Mouse (Mus musculus) limb, embryonic 15.5 days (tissue): ENCODE measurements around the gene Nfasc. TPM values are rescaled to one million over a fixed set of nuclear protein-coding genes. Genes with fewer than 3 reads are reported as not detected.
A peak's percentile ranks its signal among the peaks of the same experiment; 100 is the strongest.

ENCODE experiments used
- ATAC-seq: fragments of 200-750 bp; cut with Nextera tagmentation; 2 replicates; pipeline ENCODE4 v1.8.0; 2017; ENCODE audit warnings: low read depth, moderate TSS enrichment; ENCODE audit not compliant: insufficient number of reproducible peaks, low FRiP score, low TSS enrichment
- H3K27ac ChIP-seq: fragments of 300-500 bp; sonication (generic); 2 replicates; pipeline ENCODE4 v1.5.1; 2015; ENCODE audit warnings: moderate library complexity, mild to moderate bottlenecking, inconsistent platforms
- H3K27me3 ChIP-seq: fragments of 300-500 bp; sonication (generic); 2 replicates; pipeline ENCODE4 v1.6.1; 2015; ENCODE audit warnings: inconsistent platforms
- H3K36me3 ChIP-seq: fragments of 300-500 bp; sonication (generic); 2 replicates; pipeline ENCODE4 v1.6.1; 2015; ENCODE audit warnings: inconsistent platforms
- H3K4me1 ChIP-seq: fragments of 300-500 bp; sonication (generic); 2 replicates; pipeline ENCODE4 v1.6.1; 2015; ENCODE audit warnings: inconsistent platforms
- H3K4me2 ChIP-seq: fragments of 300-500 bp; sonication (generic); 2 replicates; pipeline ENCODE4 v1.6.1; 2015; ENCODE audit warnings: mild to moderate bottlenecking, inconsistent platforms
- H3K4me3 ChIP-seq: fragments of 300-500 bp; sonication (generic); 2 replicates; pipeline ENCODE4 v1.5.1; 2015; ENCODE audit warnings: mild to moderate bottlenecking, inconsistent platforms
- H3K9ac ChIP-seq: fragments of 300-500 bp; sonication (generic); 2 replicates; pipeline ENCODE4 v1.6.1; 2015; ENCODE audit warnings: inconsistent platforms
- H3K9me3 ChIP-seq: fragments of 300-500 bp; sonication (generic); 2 replicates; pipeline ENCODE4 v1.6.1; 2016; ENCODE audit warnings: inconsistent platforms
- WGBS: fragments of 180-500 bp; shearing (Covaris S2); methylation state at CpG from one replicate; pipeline ENCODE4 v1.1.7; 2015; 5-methylcytosine and 5-hydroxymethylcytosine counted together
- polyA plus RNA-seq: library from polyadenylated mRNA; unstranded; fragments of >200 nt; fragmentation: Nextera tagmentation; extraction: Ambion mirVana; gene quantifications from 2 replicates; pipeline ENCODE4 v1.2.1, GENCODE M21; 2015

Gene Nfasc
- polyA plus RNA-seq, 1 experiment from 2014 or later, result 0.68 TPM

DNA sequence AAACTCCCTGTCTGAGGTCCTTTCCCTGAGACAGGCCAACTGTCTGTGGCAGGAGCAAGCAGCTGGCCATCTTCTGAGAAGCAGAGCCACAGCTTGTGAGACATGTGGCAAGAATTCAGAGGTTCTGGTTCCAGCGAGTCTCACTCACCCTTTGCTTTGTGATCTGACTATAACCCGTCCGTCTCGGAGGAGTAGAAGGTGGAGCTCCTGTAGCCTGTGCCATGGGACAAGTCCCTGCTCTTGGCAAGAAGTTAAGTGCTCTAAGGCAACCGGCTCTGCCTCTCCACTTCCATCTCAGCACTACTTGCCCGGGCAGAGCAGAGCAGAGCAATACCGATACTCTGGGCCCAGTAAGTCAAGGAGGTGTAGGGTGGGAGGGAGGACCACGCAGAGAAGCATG is 170.7 kb downstream of the Nfasc start:
- no peaks in the 10 kb centered on the region for H3K36me3 ChIP-seq
- no peak for ATAC-seq
- no peak overlapping the region for H3K4me2 ChIP-seq
- H3K4me3 ChIP-seq, result no peak overlapping the region
- no peaks in the 10 kb centered on the region for H3K9me3 ChIP-seq
- H3K9ac ChIP-seq, result no peak overlapping the region
- no peaks in the 10 kb centered on the region for H3K4me1 ChIP-seq
- H3K27ac ChIP-seq, result no peak overlapping the region
- H3K27me3 ChIP-seq, result no peaks in the 10 kb centered on the region
- WGBS, result 73% methylated on average over 8 of the region's 8 CpGs

DNA sequence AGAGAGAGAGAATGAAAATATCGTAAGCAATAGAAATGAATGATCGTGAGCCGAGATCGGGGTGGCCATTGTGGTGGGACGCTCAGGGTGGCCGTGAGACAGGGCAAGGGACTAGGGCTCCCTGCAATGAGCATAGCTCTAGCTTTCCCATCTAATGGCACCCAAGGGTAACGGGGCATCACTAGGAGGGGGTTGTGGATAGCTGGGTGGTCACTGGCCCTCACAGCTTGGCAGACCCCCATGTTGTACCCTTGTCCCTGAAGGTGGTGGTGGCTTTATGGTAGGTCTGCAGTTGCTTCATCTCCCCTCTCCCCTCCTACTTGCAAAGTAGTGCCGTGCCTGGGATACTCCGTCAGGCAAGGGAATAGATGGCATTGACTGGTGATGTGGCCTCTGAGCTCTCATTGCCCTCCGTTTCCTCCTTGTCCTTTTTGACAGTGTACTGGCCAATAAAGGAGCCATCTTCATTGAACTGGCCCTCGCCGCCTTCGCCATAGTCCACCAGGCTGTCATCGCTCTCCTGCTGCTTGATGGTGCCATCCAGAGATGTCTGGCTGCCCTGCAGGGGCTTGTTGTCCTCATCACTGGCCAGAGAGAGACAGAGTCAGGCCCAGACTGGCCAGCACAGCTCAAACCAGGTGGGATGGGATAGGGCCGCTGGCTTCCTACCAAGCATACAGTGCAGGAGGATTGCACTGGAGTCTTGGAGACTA is 171.4 kb downstream of the Nfasc start:
- ATAC-seq, result no peak
- H3K9ac ChIP-seq, result no peak overlapping the region
- no peak overlapping the region for H3K4me3 ChIP-seq
- no peak overlapping the region for H3K4me2 ChIP-seq
- H3K27ac ChIP-seq, result no peak overlapping the region
- H3K9me3 ChIP-seq, result no peaks in the 10 kb centered on the region
- H3K4me1 ChIP-seq, result no peaks in the 10 kb centered on the region
- H3K27me3 ChIP-seq, result no peaks in the 10 kb centered on the region
- no peaks in the 10 kb centered on the region for H3K36me3 ChIP-seq
- WGBS, result 92% methylated on average over 15 of the region's 15 CpGs

DNA sequence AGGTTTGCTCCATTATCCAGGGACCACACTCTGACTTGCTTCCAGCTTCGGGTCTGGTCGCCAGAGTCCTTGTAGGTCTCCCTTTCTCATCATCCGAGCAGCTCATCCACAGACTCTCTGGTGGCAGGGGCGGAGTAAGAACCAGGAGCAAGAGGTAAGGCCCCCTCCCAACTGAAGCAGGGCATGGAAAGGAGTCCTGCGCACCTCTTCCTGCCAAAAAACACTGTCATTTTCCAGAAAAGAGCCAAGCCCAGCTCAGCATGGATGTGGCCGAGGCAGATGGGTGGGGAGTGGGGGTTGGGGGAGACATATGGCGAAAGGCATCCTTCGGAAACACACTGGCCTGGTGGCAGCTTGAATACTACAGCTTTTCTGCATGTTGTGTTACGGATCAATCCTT is 172.1 kb downstream of the Nfasc start:
- no peaks in the 10 kb centered on the region for H3K4me1 ChIP-seq
- 73% methylated on average over 9 of the region's 9 CpGs for WGBS
- H3K4me2 ChIP-seq, result no peak overlapping the region
- ATAC-seq, result no peak
- no peaks in the 10 kb centered on the region for H3K9me3 ChIP-seq
- no peaks in the 10 kb centered on the region for H3K27me3 ChIP-seq
- no peaks in the 10 kb centered on the region for H3K36me3 ChIP-seq
- H3K4me3 ChIP-seq, result no peak overlapping the region
- H3K9ac ChIP-seq, result no peak overlapping the region
- H3K27ac ChIP-seq, result no peak overlapping the region

DNA sequence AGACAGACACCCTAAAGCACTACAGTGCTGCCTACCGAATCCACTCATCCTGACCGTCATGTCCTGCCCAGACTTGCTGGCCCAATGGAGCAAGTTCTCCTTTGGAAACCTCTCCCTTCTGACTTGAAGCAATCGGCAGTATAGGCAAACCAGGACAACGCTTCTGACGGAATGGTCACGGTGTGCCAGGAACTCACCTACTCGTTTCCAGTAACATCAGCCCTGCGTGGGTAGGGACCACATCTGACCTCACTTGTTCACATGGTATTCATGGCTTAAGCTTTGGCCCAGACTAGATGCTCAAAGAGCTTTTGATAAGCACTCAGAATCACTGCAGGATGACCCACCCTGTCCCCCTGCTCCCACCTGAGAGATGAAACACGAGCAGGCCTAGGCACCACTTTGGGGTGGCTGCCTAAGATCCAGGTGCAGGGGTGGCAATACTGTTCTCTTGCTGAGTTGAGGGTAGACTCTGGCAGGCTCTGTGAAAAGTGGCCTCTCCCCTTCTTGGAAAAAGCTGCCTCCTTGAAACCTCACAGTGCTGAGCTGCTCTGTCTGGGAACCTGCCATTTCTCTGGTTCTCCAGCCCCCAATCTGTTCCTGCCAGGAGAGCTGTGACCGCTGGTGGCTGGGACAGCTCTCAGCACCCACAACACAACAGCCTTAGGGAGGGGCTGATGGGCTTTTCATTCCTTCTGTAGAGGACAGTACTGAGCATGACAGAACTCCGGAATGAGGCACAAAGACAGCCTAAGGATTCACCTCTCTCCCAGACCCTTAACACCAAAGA is 174.1 kb downstream of the Nfasc start:
- Histone ChIP-seq H3K27ac (no peak overlapping the region), H3K9me3 (no peaks in the 10 kb centered on the region), H3K4me3 (no peak overlapping the region), H3K27me3 (no peaks in the 10 kb centered on the region), H3K9ac (no peak overlapping the region), H3K36me3 (no peaks in the 10 kb centered on the region), H3K4me2 (no peak overlapping the region), H3K4me1 (no peaks in the 10 kb centered on the region)
- 76% methylated on average over 11 of the region's 11 CpGs for WGBS
- no peak for ATAC-seq

DNA sequence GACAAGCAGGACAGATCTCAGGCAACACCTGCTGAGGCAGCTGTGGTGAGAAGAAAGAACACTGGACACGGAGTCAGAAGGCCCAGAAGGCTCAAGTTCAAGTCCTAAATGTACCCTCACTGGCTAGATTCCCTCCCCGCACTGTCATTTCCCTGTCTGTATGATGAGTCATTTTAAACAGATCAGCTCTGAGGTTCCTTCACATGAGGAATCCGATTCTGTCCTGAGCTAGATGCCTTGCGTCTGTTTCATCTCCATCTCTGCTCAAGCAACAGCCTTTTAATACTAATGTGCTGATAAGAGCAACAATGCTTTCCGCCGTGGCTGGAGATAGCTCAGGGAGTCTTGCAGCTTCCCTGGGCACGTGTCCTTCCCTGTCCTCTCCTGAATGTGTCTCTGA is 175.8 kb downstream of the Nfasc start:
- H3K27me3 ChIP-seq, result no peaks in the 10 kb centered on the region
- no peak overlapping the region for H3K4me2 ChIP-seq
- H3K27ac ChIP-seq, result no peak overlapping the region
- ATAC-seq, result no peak
- no peak overlapping the region for H3K4me3 ChIP-seq
- 69% methylated on average over 7 of the region's 7 CpGs for WGBS
- H3K36me3 ChIP-seq, result no peaks in the 10 kb centered on the region
- H3K9ac ChIP-seq, result no peak overlapping the region
- no peaks in the 10 kb centered on the region for H3K4me1 ChIP-seq
- H3K9me3 ChIP-seq, result no peaks in the 10 kb centered on the region

DNA sequence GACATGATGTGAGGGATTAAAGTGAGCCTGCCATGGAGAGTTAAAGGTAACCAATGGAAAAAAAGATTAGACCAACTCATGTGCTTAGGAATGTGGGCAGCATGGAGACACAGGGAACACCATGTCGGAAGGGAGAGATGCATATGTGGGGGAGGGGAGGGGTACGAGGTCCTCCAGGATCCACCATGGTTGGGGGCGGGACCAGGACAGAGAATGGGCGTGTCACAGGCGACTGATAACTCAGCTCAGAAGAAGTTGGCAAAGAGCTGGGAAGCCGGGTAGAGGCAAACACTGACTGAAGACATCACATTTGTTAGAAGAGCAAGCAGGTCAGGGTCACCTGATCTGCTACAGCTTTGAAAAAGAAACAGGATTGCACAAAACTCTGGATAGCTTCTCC is 176.7 kb downstream of the Nfasc start:
- H3K27ac ChIP-seq, result no peak overlapping the region

DNA sequence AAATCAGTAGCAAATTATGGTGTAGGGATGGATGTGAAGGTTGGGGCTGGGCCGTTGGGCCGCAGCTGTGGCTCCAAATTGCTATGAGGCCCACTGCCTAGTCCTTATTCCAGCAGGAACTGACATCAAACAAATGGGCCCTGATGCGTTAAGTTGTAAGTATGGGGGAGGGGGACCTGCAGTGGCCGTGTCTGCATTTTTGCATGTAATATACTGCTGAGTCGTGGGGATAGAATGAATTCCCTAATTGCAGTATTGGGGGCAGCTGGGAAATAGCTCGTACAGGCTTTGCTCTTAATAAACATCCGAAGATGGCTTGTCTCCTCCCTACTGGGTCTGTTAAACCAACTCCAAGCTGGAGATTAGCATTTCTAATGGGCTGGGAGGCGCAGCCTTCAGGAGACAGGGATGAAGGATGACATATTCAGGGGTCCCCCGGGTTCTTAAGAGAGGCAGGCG is 179.2 kb downstream of the Nfasc start:
- no peak overlapping the region for H3K4me3 ChIP-seq
- peaks cover 11% of the 10 kb centered on the region for H3K4me1 ChIP-seq
- WGBS, result 27% methylated on average over 10 of the region's 10 CpGs
- H3K27me3 ChIP-seq, result no peaks in the 10 kb centered on the region; the same call in 1 of the 2 replicates
- H3K27ac ChIP-seq, result no peak overlapping the region
- no peak overlapping the region for H3K4me2 ChIP-seq
- ATAC-seq, result no peak
- H3K36me3 ChIP-seq, result no peaks in the 10 kb centered on the region
- no peaks in the 10 kb centered on the region for H3K9me3 ChIP-seq
- no peak overlapping the region for H3K9ac ChIP-seq

More for the DNA sequence above, 176.7 kb downstream of the Nfasc start:
- H3K4me3 ChIP-seq, result no peak overlapping the region
- WGBS, result 33% methylated on average over 6 of the region's 6 CpGs
- H3K27me3 ChIP-seq, result no peaks in the 10 kb centered on the region
- no peak overlapping the region for H3K9ac ChIP-seq
- H3K4me2 ChIP-seq, result no peak overlapping the region
- no peaks in the 10 kb centered on the region for H3K36me3 ChIP-seq
- ATAC-seq, result no peak
- H3K9me3 ChIP-seq, result no peaks in the 10 kb centered on the region
- H3K4me1 ChIP-seq, result no peaks in the 10 kb centered on the region

DNA sequence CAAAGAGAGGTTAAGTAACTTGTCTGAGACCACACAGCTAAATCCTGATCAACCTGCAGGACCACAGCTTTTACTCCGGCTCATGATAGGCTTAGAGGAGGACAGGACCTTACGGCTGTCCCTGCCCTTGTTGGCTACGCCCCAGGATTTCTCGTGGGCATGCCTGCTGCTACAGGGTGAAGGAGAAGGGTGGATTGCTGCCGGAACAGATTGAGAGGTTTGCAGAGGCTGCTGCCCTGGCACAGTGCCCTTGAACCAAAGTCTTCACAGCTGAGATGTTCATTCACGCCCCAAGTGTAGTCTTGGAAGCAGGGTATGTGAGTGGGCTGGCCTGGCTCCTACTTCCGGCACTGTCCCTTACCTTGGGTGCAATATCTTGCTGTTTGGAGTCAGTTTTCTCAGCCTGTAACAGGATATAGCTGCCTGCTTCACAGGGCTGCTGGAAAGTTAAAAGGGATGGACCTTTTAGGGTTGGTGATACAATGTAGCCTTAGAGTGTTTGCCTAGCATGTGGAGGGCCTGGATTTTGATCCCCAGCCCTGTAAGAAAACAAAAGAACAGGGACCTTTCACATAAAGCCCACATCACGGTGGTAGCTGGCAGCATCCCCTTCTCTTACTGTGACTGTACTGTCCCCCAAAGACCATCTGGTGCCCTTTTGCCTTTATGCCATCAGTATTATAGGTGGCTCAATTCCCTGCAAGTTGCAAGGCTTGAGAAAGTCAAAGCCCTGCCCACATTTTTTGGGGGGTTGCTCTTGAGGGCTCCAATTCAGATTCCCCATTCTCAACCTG is 180.5 kb downstream of the Nfasc start:
- Histone ChIP-seq H3K36me3 (no peaks in the 10 kb centered on the region), H3K9ac (peak overlapping the region; percentile 14; the same call in 1 of the 2 replicates), H3K9me3 (no peaks in the 10 kb centered on the region), H3K4me3 (no peak overlapping the region), H3K27ac (no peak overlapping the region), H3K4me1 (peaks cover 11% of the 10 kb centered on the region), H3K27me3 (no peaks in the 10 kb centered on the region; the same call in 1 of the 2 replicates), H3K4me2 (no peak overlapping the region)
- ATAC-seq, result no peak
- 52% methylated on average over 8 of the region's 8 CpGs for WGBS

DNA sequence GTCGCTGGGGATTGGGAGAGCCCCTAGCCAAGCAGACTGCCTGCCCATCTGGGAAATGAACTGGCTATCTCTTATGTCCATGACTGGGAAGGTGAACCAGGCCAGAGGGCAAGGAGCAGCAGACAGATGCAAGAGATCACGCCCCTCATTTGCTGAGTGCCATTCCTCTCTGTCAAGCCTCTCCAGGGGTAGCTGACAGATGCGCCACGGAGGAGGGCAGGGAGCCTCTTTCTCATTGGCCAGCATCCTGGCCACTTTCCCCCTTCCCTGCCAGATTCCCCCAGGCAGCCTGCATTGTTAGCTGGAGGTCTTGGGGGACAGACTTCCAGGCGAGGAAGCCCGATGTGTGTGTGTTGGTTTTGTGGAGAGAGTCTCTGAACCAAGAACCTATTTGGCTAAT is 182.6 kb downstream of the Nfasc start:
- no peak for ATAC-seq
- Histone ChIP-seq H3K27ac (no peak overlapping the region), H3K36me3 (no peaks in the 10 kb centered on the region), H3K27me3 (no peaks in the 10 kb centered on the region; the same call in 1 of the 2 replicates), H3K9ac (no peak overlapping the region), H3K9me3 (no peaks in the 10 kb centered on the region), H3K4me3 (no peak overlapping the region), H3K4me1 (peaks cover 11% of the 10 kb centered on the region), H3K4me2 (no peak overlapping the region)
- 24% methylated on average over 6 of the region's 6 CpGs for WGBS

DNA sequence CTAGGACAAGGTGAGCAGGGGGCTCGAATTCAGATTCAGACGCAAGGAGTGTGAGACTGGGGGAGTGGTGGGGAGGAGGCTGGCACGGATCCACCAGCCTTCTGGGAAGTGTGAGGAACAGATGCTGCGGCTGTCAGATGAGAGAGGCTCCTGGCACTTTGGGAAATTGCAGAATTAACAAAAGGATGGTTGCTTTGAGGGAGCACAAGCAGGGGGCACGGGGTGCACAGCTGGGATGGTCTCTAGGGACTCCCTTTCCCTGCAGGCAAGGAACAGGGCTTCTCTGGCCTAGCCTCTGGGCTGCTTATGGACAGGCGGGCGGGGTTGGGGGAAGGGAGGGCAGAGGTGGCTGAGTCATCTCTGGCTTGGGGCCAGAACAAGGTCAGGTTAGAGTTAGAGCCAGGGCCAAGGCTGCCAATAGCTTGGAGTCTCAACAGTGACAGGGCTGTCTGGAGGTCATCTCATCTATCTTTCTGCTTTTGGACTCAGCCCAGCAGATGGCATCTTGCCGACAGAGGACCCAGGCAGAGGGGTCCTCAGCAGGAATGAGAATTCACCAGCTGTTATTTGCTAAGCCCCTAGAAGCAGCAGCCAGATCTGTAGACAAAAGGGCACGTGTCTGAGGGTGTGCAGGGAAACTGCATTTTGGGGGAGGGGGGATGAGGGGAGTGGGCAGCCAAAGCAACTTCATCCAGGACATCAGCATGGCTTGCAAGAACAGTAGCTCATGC is 183.5 kb downstream of the Nfasc start:
- Histone ChIP-seq H3K27ac (no peak overlapping the region), H3K9me3 (no peaks in the 10 kb centered on the region), H3K9ac (no peak overlapping the region), H3K27me3 (no peaks in the 10 kb centered on the region; the same call in 1 of the 2 replicates), H3K4me3 (no peak overlapping the region), H3K4me2 (no peak overlapping the region), H3K36me3 (no peaks in the 10 kb centered on the region), H3K4me1 (peaks cover 11% of the 10 kb centered on the region)
- no peak for ATAC-seq
- 16% methylated on average over 9 of the region's 9 CpGs for WGBS

DNA sequence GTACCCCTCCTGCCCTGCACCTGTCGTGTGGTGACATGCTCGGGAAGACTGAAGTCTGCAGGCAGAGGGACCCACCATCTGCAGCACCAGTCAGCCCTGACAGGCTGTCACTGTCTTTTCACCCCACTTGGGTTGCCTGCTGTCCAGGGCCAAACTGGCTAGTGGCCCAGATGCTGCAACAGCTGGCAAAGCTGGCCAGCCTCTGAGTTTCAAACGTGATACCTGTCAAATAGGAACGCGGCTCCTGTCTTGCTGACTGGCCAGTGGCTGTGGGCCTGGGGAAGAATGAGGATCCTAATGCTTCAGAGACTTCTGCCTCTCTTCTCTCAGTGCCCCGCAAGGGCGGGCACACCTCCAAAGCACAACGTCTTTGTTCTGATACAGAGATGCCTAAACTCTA is 197.8 kb downstream of the Nfasc start:
- no peaks in the 10 kb centered on the region for H3K9me3 ChIP-seq
- 63% methylated on average over 8 of the region's 8 CpGs for WGBS
- no peak overlapping the region for H3K27ac ChIP-seq
- H3K36me3 ChIP-seq, result no peaks in the 10 kb centered on the region
- peaks cover 67% of the 10 kb centered on the region for H3K27me3 ChIP-seq
- H3K4me2 ChIP-seq, result no peak overlapping the region
- no peak overlapping the region for H3K9ac ChIP-seq
- no peak for ATAC-seq
- peaks cover 20% of the 10 kb centered on the region for H3K4me1 ChIP-seq
- no peak overlapping the region for H3K4me3 ChIP-seq
